Mouse (Mus musculus): ENCODE data around the gene Il17rd.

DNA sequence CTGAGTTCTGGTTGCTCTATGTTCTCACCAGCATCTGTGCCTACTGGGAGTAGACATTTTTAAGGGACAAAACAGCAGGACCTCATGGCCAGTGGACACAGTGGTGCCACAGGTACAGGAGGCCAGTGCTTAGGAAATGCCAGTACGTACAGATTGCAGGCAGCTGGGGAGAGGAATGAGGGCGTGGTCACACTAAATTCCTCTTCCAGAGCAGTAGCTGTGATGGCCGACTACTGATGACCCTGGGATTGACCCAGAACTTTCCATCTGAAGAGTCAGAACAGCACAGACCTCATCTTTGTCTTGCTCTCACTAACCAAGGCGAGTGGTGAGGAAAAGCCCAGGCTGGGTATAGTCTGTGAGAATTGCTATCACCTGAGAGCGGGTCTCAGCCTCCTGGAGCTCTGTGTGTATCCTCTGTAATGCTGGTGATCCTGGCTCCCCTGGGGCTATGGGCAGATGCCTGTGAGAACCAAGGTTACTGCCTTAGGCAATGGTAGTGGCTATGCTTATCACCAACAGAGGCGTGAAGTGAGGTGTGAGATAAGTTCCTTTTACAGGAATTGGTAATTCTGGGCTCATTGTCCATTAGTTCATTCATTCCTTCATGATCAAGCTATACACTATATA, 111.4 kb downstream of the Il17rd start:
- no peak for TF ChIP-seq CHD1 (IDR thresholded peaks at IDR 0.05; ENCODE audit: low read depth, low read length)
- no peak for TF ChIP-seq MYC (IDR thresholded peaks at IDR 0.05; ENCODE audit: low read depth, low read length)
- no peak for TF ChIP-seq CTCF (IDR thresholded peaks at IDR 0.05 in 2 of 3, conservative IDR thresholded peaks at IDR 0.05 in 1 of 3; ENCODE audit: control insufficient read depth in 1 of 3, insufficient read depth in 1 of 3, low read depth in 2 of 3, low read length in 3 of 3, poor library complexity in 1 of 3, severe bottlenecking in 1 of 3)
- no peak for TF ChIP-seq POLR2AphosphoS5 (IDR thresholded peaks at IDR 0.05; ENCODE audit: borderline replicate concordance, low read depth, low read length)
- no peak for TF ChIP-seq MAX (IDR thresholded peaks at IDR 0.05; ENCODE audit: low read length)
- no peak for TF ChIP-seq EP300 (IDR thresholded peaks at IDR 0.05; ENCODE audit: low read depth in 1 of 2, low read length in 2 of 2)
- no peak for TF ChIP-seq BHLHE40 (IDR thresholded peaks at IDR 0.05; ENCODE audit: borderline replicate concordance, low read depth, low read length)
- no peak for TF ChIP-seq RCOR1 (IDR thresholded peaks at IDR 0.05; ENCODE audit: low read depth, low read length)
- no peak for TF ChIP-seq JUND (IDR thresholded peaks at IDR 0.05; ENCODE audit: low read depth, low read length)
- no peak for TF ChIP-seq POLR2A (IDR thresholded peaks at IDR 0.05; ENCODE audit: control insufficient read depth in 1 of 2, insufficient read depth in 1 of 2, low read depth in 1 of 2, low read length in 2 of 2, poor library complexity in 1 of 2)
